Mouse (Mus musculus): Measurements from ENCODE around the gene Msi2.

The Msi2 gene

GRCm38 (mm10) chr11:88560634-88561033, 157.7 kb downstream of the Msi2 start:
- no peak for DNase-seq (ENCODE audit: low spot score)

- DNase-seq (ENCODE audit: low spot score): no peak
These were observed 158.8 kb downstream of the Msi2 start for GRCm38 (mm10) chr11:88559365-88559970.

GRCm38 (mm10) chr11:88558731-88559130, 159.6 kb downstream of the Msi2 start:
- no peak for DNase-seq (ENCODE audit: low spot score)

- DNase-seq (ENCODE audit: low spot score): no peak
These were observed 160.3 kb downstream of the Msi2 start for GRCm38 (mm10) chr11:88557828-88558580.

- DNase-seq (ENCODE audit: low spot score): no peak
These were observed 161.1 kb downstream of the Msi2 start for GRCm38 (mm10) chr11:88557116-88557768.

GRCm38 (mm10) chr11:88555902-88556549, 162.3 kb downstream of the Msi2 start:
- no peak for DNase-seq (ENCODE audit: low spot score)

GRCm38 (mm10) chr11:88555232-88555818, 163.0 kb downstream of the Msi2 start:
- DNase-seq (ENCODE audit: low spot score): no peak

GRCm38 (mm10) chr11:88553521-88554310, 164.6 kb downstream of the Msi2 start:
- DNase-seq (ENCODE audit: low spot score): no peak

GRCm38 (mm10) chr11:88552987-88553386, 165.3 kb downstream of the Msi2 start:
- no peak for DNase-seq (ENCODE audit: low spot score)

- DNase-seq (ENCODE audit: low spot score): no peak
These were observed 165.9 kb downstream of the Msi2 start for GRCm38 (mm10) chr11:88552385-88552784.

GRCm38 (mm10) chr11:88551034-88551433, 167.3 kb downstream of the Msi2 start:
- no peak for DNase-seq (ENCODE audit: low spot score)

GRCm38 (mm10) chr11:88550083-88550907, 168.0 kb downstream of the Msi2 start:
- no peak for DNase-seq (ENCODE audit: low spot score)

GRCm38 (mm10) chr11:88549529-88549900, 168.8 kb downstream of the Msi2 start:
- DNase-seq (ENCODE audit: low spot score): no peak

GRCm38 (mm10) chr11:88548832-88549528, 169.3 kb downstream of the Msi2 start:
- no peak for DNase-seq (ENCODE audit: low spot score)

- DNase-seq (ENCODE audit: low spot score): no peak
These were observed 169.9 kb downstream of the Msi2 start for GRCm38 (mm10) chr11:88548423-88548822.

- DNase-seq (ENCODE audit: low spot score): no peak
These were observed 174.5 kb downstream of the Msi2 start for GRCm38 (mm10) chr11:88543771-88544170.

- DNase-seq (ENCODE audit: low spot score): no peak
These were observed 175.5 kb downstream of the Msi2 start for GRCm38 (mm10) chr11:88542817-88543216.

- DNase-seq (ENCODE audit: low spot score): no peak
These were observed 176.4 kb downstream of the Msi2 start for GRCm38 (mm10) chr11:88541666-88542639.

Data from ovary, postnatal 10 days (tissue).